Mouse (Mus musculus): ENCODE results near the gene Gabbr2. TPM values are rescaled to one million over a fixed set of nuclear protein-coding genes. Genes with fewer than 3 reads are reported as not detected.
"Not testable (repeated sequence)": the region's sequence is repeated elsewhere in the genome, so short reads cannot be mapped to it uniquely, and the experiment has no call there.

Gabbr2 gene
- polyA plus RNA-seq, 1 experiment from 2014 or later = 0.09 TPM

DNA sequence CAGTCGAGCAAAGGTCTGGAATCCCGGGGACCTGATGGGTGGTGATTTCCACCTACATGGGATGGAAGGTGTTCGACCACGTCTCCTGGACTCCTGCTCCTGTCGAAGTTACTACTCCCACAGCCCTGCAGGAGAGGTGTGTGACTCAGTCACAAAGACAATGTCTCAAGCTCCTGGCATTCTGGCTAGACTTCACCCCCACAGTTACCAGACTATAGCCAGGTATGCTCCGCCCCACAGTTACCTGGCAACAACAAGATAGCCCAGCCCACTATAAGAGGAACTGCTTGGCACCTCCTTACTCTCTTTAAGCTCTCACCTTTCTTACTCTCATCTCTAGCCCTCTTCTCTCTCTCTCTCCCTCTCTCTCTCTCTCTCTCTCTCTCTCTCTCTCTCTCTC lies 358.1 kb downstream of the Gabbr2 start:
- not testable (repeated sequence) for H3K27ac ChIP-seq (ENCODE audit: low read length); H3K4me2 ChIP-seq (replicated peaks; ENCODE audit: low read depth, low read length); H3K36me3 ChIP-seq (ENCODE audit: control insufficient read depth, insufficient read depth, low read length); H3K9me3 ChIP-seq (ENCODE audit: control insufficient read depth, low read depth, low read length); H3K4me1 ChIP-seq (ENCODE audit: control insufficient read depth, insufficient read depth, low read length); H3K4me3 ChIP-seq (ENCODE audit: low read depth, low read length); H3K27me3 ChIP-seq (ENCODE audit: control insufficient read depth, insufficient read depth, low read length); ATAC-seq (ENCODE audit: insufficient number of reproducible peaks, insufficient read depth, low FRiP score, low read depth); H3K9ac ChIP-seq (replicated peaks; ENCODE audit: low read depth, low read length)
- 62% methylated on average over 6 of the region's 6 CpGs for WGBS

DNA sequence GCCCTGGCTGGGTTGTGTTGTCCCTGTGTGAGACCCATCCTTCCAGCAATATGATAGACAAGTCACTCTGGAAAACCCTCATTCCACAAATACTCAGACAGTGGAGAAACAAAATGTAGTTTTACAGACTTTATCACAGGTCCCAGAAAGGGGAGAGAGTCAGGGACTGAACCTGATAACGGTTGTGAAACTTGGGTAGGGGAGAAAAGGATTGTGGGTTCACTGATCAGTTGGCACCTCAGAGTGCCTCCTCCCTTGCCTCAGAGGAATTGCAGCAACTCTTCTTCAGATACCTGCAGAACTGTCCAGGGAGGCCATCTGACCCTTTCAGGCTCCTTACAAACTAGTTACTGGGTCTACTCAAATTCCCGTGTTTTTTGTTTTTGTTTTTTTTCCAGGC lies 359.2 kb downstream of the Gabbr2 start:
- H3K36me3 ChIP-seq (ENCODE audit: control insufficient read depth, insufficient read depth, low read length) = no peaks in the 10 kb centered on the region
- H3K4me1 ChIP-seq (ENCODE audit: control insufficient read depth, insufficient read depth, low read length) = no peaks in the 10 kb centered on the region; the same call in 1 of the 2 replicates
- no peak for ATAC-seq (ENCODE audit: insufficient number of reproducible peaks, insufficient read depth, low FRiP score, low read depth)
- no peak overlapping the region for H3K4me2 ChIP-seq (replicated peaks; ENCODE audit: low read depth, low read length)
- WGBS = 57% methylated on average over 2 of the region's 2 CpGs
- no peak overlapping the region for H3K4me3 ChIP-seq (ENCODE audit: low read depth, low read length)
- no peaks in the 10 kb centered on the region for H3K9me3 ChIP-seq (ENCODE audit: control insufficient read depth, low read depth, low read length)
- H3K27me3 ChIP-seq (ENCODE audit: control insufficient read depth, insufficient read depth, low read length) = no peaks in the 10 kb centered on the region
- H3K27ac ChIP-seq (ENCODE audit: low read length) = no peak overlapping the region
- no peak overlapping the region for H3K9ac ChIP-seq (replicated peaks; ENCODE audit: low read depth, low read length)

DNA sequence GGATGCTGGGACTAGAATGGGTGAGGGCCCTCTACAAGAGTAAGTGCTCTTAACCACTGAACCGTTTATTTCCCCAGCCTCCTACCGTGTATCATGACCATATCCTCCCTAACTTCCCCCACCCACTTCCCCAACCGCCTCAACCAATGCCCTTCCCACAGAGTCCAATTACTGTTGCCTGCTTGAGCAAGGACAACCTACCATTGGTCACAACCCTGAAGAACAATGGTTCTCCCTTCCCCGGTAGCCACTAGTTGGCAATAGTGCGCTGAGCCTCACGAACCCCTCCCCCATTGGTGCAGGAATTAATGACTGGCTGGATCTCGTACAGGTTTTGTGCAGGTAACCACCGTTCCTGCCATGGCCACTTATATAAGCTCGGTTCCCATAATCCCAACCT lies 361.3 kb downstream of the Gabbr2 start:
- no peaks in the 10 kb centered on the region for H3K36me3 ChIP-seq (ENCODE audit: control insufficient read depth, insufficient read depth, low read length)
- no peak overlapping the region for H3K4me3 ChIP-seq (ENCODE audit: low read depth, low read length)
- WGBS = 57% methylated on average over 9 of the region's 9 CpGs
- no peaks in the 10 kb centered on the region for H3K27me3 ChIP-seq (ENCODE audit: control insufficient read depth, insufficient read depth, low read length)
- ATAC-seq (ENCODE audit: insufficient number of reproducible peaks, insufficient read depth, low FRiP score, low read depth) = no peak
- H3K4me1 ChIP-seq (ENCODE audit: control insufficient read depth, insufficient read depth, low read length) = no peaks in the 10 kb centered on the region; the same call in 1 of the 2 replicates
- no peak overlapping the region for H3K4me2 ChIP-seq (replicated peaks; ENCODE audit: low read depth, low read length)
- H3K9me3 ChIP-seq (ENCODE audit: control insufficient read depth, low read depth, low read length) = no peaks in the 10 kb centered on the region
- no peak overlapping the region for H3K9ac ChIP-seq (replicated peaks; ENCODE audit: low read depth, low read length)
- no peak overlapping the region for H3K27ac ChIP-seq (ENCODE audit: low read length)

DNA sequence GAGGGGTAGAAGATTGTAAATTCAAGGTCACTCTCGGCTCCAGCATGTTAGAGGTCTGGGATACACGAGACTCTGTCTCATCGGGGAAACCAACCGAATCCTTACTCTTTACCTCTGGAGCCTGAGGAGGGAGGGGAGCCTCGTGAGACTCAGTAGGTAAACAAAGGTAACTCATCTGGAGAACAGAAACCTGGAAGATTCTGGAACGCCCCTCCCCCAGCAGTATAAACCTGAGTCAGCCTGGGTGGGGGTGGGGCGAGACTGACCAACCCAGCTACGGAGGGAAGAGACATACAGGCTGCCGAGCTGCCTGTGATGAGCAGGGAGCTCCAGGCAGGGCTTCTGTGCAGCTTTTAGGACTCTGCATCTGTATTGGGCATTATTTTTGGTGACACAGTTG lies 362.8 kb downstream of the Gabbr2 start:
- ATAC-seq (ENCODE audit: insufficient number of reproducible peaks, insufficient read depth, low FRiP score, low read depth) = no peak
- Histone ChIP-seq H3K9me3 (ENCODE audit: control insufficient read depth, low read depth, low read length) (no peaks in the 10 kb centered on the region), H3K36me3 (ENCODE audit: control insufficient read depth, insufficient read depth, low read length) (no peaks in the 10 kb centered on the region), H3K27ac (ENCODE audit: low read length) (no peak overlapping the region), H3K9ac (replicated peaks; ENCODE audit: low read depth, low read length) (no peak overlapping the region), H3K4me3 (ENCODE audit: low read depth, low read length) (no peak overlapping the region), H3K27me3 (ENCODE audit: control insufficient read depth, insufficient read depth, low read length) (no peaks in the 10 kb centered on the region), H3K4me1 (ENCODE audit: control insufficient read depth, insufficient read depth, low read length) (no peaks in the 10 kb centered on the region; the same call in 1 of the 2 replicates), H3K4me2 (replicated peaks; ENCODE audit: low read depth, low read length) (no peak overlapping the region)
- 23% methylated on average over 9 of the region's 9 CpGs for WGBS

DNA sequence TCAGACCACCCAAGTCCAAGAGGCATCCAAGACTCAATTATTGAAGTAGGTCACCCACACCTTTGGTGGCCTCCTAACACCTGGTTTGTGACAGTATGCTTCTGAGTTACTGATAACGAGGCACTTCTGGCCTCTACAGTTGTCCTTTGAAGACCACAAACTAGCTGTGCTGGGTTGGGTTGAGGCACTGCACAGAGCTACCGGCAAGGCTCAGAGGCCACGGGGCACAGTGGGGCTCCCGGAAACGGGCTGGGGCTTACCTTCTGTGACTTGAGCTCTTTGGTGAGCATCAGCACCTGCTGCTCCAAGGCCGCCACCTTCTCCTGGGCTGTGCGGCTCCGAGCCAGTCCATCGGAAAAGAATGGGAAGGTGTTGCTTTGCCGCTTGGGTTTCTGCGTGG lies 363.6 kb downstream of the Gabbr2 start:
- Histone ChIP-seq H3K36me3 (ENCODE audit: control insufficient read depth, insufficient read depth, low read length) (no peaks in the 10 kb centered on the region), H3K27me3 (ENCODE audit: control insufficient read depth, insufficient read depth, low read length) (no peaks in the 10 kb centered on the region), H3K9me3 (ENCODE audit: control insufficient read depth, low read depth, low read length) (no peaks in the 10 kb centered on the region), H3K27ac (ENCODE audit: low read length) (no peak overlapping the region), H3K4me3 (ENCODE audit: low read depth, low read length) (no peak overlapping the region), H3K4me1 (ENCODE audit: control insufficient read depth, insufficient read depth, low read length) (no peaks in the 10 kb centered on the region; the same call in 1 of the 2 replicates), H3K9ac (replicated peaks; ENCODE audit: low read depth, low read length) (no peak overlapping the region), H3K4me2 (replicated peaks; ENCODE audit: low read depth, low read length) (no peak overlapping the region)
- WGBS = 84% methylated on average over 11 of the region's 11 CpGs
- ATAC-seq (ENCODE audit: insufficient number of reproducible peaks, insufficient read depth, low FRiP score, low read depth) = no peak

DNA sequence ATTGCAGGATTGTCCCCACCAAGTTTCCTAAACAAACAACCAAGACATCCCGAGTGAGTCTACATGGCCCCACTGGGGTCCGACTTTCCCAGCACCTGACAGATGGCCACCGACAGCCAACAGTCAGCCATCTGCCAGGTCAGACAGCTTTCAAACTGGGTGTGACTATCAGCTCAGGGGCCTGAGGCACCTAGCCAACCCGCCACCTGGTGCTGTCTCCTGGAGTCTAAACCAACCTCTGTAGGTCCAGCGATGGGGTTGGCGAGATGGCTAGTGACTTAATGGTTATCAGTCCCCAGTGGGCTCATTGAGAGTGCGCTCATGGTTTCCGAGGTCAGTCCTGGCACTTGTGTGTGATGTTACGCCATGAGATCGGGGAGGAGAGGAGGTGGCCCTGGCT lies 366.6 kb downstream of the Gabbr2 start:
- Histone ChIP-seq H3K4me2 (replicated peaks; ENCODE audit: low read depth, low read length) (no peak overlapping the region), H3K27ac (ENCODE audit: low read length) (no peak overlapping the region), H3K4me1 (ENCODE audit: control insufficient read depth, insufficient read depth, low read length) (no peaks in the 10 kb centered on the region; the same call in 1 of the 2 replicates), H3K9ac (replicated peaks; ENCODE audit: low read depth, low read length) (no peak overlapping the region), H3K27me3 (ENCODE audit: control insufficient read depth, insufficient read depth, low read length) (no peaks in the 10 kb centered on the region), H3K9me3 (ENCODE audit: control insufficient read depth, low read depth, low read length) (no peaks in the 10 kb centered on the region), H3K36me3 (ENCODE audit: control insufficient read depth, insufficient read depth, low read length) (no peaks in the 10 kb centered on the region), H3K4me3 (ENCODE audit: low read depth, low read length) (no peak overlapping the region)
- WGBS = 82% methylated on average over 10 of the region's 10 CpGs
- no peak for ATAC-seq (ENCODE audit: insufficient number of reproducible peaks, insufficient read depth, low FRiP score, low read depth)

DNA sequence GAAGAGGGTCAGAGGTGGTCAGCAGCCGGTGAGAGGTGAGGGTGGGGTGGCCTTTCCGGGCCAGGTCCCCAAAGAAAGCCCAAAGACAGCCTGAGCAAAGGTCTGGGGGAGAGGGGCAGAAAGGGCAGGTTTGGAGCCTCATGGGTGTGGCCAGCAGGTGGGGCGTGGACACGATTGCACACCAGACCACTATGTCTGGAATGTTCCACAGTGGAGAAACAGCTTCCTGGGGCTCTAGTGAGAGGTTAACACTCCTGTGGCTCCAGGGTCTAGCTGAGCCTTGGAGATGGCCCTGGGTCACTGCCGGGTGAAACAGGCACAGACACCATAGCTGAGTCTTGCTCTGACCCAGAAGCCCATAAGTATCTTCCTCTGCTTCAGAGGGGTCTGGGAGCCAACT lies 368.7 kb downstream of the Gabbr2 start:
- H3K4me2 ChIP-seq (replicated peaks; ENCODE audit: low read depth, low read length) = no peak overlapping the region
- 71% methylated on average over 5 of the region's 5 CpGs for WGBS
- no peaks in the 10 kb centered on the region for H3K9me3 ChIP-seq (ENCODE audit: control insufficient read depth, low read depth, low read length)
- H3K27ac ChIP-seq (ENCODE audit: low read length) = no peak overlapping the region
- H3K27me3 ChIP-seq (ENCODE audit: control insufficient read depth, insufficient read depth, low read length) = no peaks in the 10 kb centered on the region
- no peak for ATAC-seq (ENCODE audit: insufficient number of reproducible peaks, insufficient read depth, low FRiP score, low read depth)
- H3K9ac ChIP-seq (replicated peaks; ENCODE audit: low read depth, low read length) = no peak overlapping the region
- no peak overlapping the region for H3K4me3 ChIP-seq (ENCODE audit: low read depth, low read length)
- H3K36me3 ChIP-seq (ENCODE audit: control insufficient read depth, insufficient read depth, low read length) = no peaks in the 10 kb centered on the region
- no peaks in the 10 kb centered on the region for H3K4me1 ChIP-seq (ENCODE audit: control insufficient read depth, insufficient read depth, low read length)

DNA sequence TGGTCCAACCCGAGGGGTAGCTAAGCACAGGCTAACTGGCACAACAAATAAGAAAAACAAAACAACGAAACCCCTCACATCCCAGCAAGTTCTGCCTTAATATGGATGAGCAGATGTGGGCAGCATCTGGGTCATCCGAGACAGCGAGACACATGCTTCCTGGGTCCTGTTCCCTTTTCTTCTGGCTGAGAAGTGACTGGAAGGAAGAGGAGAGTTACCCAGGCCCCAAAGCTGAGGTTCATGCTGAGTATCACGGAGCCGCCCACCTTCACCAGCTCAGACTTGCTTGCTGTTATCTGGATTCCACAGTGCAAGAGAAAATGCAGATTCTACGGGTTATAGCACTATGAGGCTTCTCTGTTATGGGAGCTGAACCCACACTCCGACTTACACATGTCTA lies 370.7 kb downstream of the Gabbr2 start:
- Histone ChIP-seq H3K4me1 (ENCODE audit: control insufficient read depth, insufficient read depth, low read length) (no peaks in the 10 kb centered on the region), H3K4me3 (ENCODE audit: low read depth, low read length) (no peak overlapping the region), H3K27ac (ENCODE audit: low read length) (no peak overlapping the region), H3K4me2 (replicated peaks; ENCODE audit: low read depth, low read length) (no peak overlapping the region), H3K27me3 (ENCODE audit: control insufficient read depth, insufficient read depth, low read length) (no peaks in the 10 kb centered on the region), H3K9me3 (ENCODE audit: control insufficient read depth, low read depth, low read length) (no peaks in the 10 kb centered on the region), H3K9ac (replicated peaks; ENCODE audit: low read depth, low read length) (no peak overlapping the region), H3K36me3 (ENCODE audit: control insufficient read depth, insufficient read depth, low read length) (no peaks in the 10 kb centered on the region)
- ATAC-seq (ENCODE audit: insufficient number of reproducible peaks, insufficient read depth, low FRiP score, low read depth) = no peak
- 82% methylated on average over 8 of the region's 8 CpGs for WGBS

DNA sequence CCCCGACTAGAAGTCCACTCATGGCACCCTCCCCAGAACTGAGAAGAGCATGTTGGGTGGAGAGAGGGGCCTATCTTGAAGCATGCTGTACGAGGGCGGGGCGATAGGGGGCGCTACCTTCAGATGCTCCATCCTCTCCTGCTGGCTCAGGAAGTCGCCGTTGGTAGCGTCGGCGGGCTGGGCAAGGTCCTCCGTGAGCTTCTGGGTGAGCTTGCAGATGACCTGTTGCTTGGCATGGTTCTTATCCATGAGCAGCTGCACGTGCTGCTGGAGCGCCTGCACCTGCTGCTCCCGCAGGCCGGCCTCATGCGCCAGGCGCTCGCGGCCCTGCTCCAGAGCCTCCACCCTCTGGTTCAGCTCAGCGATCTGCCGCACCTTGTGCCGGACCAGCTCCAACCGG lies 371.3 kb downstream of the Gabbr2 start:
- Histone ChIP-seq H3K9ac (replicated peaks; ENCODE audit: low read depth, low read length) (no peak overlapping the region), H3K36me3 (ENCODE audit: control insufficient read depth, insufficient read depth, low read length) (no peaks in the 10 kb centered on the region), H3K27ac (ENCODE audit: low read length) (no peak overlapping the region), H3K4me1 (ENCODE audit: control insufficient read depth, insufficient read depth, low read length) (no peaks in the 10 kb centered on the region), H3K9me3 (ENCODE audit: control insufficient read depth, low read depth, low read length) (no peaks in the 10 kb centered on the region), H3K4me2 (replicated peaks; ENCODE audit: low read depth, low read length) (no peak overlapping the region), H3K4me3 (ENCODE audit: low read depth, low read length) (no peak overlapping the region), H3K27me3 (ENCODE audit: control insufficient read depth, insufficient read depth, low read length) (no peaks in the 10 kb centered on the region)
- WGBS = 14% methylated on average over 23 of the region's 23 CpGs
- no peak; the same call in 1 of the 2 replicates for ATAC-seq (ENCODE audit: insufficient number of reproducible peaks, insufficient read depth, low FRiP score, low read depth)

Measured in stomach, embryonic 14.5 days (tissue).